ENCODE assay signal across 24 mouse cellular contexts in the genomic region with DNA sequence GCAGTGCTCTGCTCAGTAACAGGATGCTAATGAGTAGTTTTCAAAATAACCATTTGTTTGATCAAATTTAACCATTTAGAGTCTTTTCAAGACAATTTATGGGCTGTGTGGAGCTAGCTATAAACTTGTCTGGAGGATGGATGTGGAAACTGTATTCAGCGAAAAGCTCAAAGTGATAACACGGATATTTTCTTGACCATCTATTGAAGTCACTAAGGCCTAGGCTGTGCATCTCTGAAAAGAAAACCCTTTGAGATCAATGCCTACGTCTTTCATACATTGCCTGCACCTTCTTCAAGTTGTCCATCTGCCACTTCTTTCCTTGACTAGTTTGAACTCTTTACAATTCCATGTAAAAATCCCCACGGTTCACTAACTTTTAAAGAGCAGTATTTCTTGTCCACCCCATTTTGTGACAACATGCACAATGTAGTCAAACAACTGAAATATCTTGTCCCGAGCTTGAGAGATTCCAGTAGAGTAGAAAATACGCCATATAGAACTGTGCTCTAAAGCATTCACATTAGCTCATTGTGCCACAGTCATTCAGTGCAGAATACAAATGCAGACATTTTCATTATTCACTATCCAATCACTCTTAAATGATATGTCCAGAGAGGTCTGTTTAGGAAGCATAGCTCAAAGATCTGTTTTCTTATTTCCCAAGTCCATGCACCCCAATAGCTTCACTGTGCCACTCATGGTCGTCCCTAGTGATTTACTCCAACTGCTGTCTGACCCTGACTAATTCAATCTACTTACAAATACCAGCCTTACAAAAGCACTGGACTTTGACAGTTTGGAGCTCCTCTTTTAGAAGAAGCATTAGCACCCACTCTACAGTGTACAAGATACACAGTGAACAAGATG.
"Had no signal": no experiment of that assay in that cellular context is flagged by ENCODE, and none has a peak within 500 bp of the region (broad histone marks: within the 10 kb centered on the region; RNA-seq: fewer than 3 reads in every experiment).

No protein-coding gene starts in this region.

- H3K27ac ChIP-seq: liver, embryonic 13.5 days; liver, embryonic 15.5 days; lung, embryonic 15.5 days; macrophage; midbrain, embryonic 10.5 days; midbrain, embryonic 12.5 days had no signal

- DNase-seq: liver, embryonic 13.5 days; liver, postnatal 0 days; lung, adult 2 months; lung, postnatal 14 days; lung, postnatal 36 days; midbrain, embryonic 14.5 days; retina, postnatal 1 day; right cerebral cortex, adult 18-20 months; right cerebral cortex, postnatal 25 days; right cerebral cortex, postnatal 4 days; spleen, adult 18-20 months; thymus, adult 18-20 months; thymus, postnatal 14 days; thymus, postnatal 36 days had no signal

- H3K27me3 ChIP-seq: liver, embryonic 13.5 days; liver, embryonic 15.5 days; lung, embryonic 15.5 days; megakaryocyte, embryonic 14.5 days; midbrain, embryonic 12.5 days had no signal

- ATAC-seq: liver, postnatal 0 days; lung, postnatal 0 days; midbrain, embryonic 16.5 days had no signal

- H3K9ac ChIP-seq: liver, embryonic 13.5 days; liver, embryonic 15.5 days; liver, postnatal 0 days; lung, embryonic 15.5 days; midbrain, embryonic 12.5 days had no signal

- H3K9me3 ChIP-seq: liver, embryonic 13.5 days; liver, embryonic 15.5 days; lung, embryonic 15.5 days; megakaryocyte, embryonic 14.5 days; midbrain, embryonic 10.5 days; midbrain, embryonic 12.5 days had no signal

- H3K4me3 ChIP-seq: liver, embryonic 13.5 days; liver, embryonic 15.5 days; lung, embryonic 15.5 days; megakaryocyte, embryonic 14.5 days; midbrain, embryonic 10.5 days; midbrain, embryonic 12.5 days; myocyte had no signal

- H3K4me1 ChIP-seq: liver, embryonic 13.5 days; liver, embryonic 15.5 days; lung, embryonic 15.5 days; megakaryocyte, embryonic 14.5 days; midbrain, embryonic 10.5 days; midbrain, embryonic 12.5 days had no signal

- H3K4me2 ChIP-seq: liver, embryonic 11.5 days; liver, embryonic 13.5 days; liver, embryonic 15.5 days; lung, embryonic 15.5 days; midbrain, embryonic 12.5 days had no signal

- H3K36me3 ChIP-seq: liver, embryonic 13.5 days; liver, embryonic 15.5 days; lung, embryonic 15.5 days; midbrain, embryonic 10.5 days; midbrain, embryonic 12.5 days had no signal
